Mouse (Mus musculus): ENCODE results near the gene P4ha3. TPM values are rescaled to one million over a fixed set of nuclear protein-coding genes. Genes with fewer than 3 reads are reported as not detected.

Gene P4ha3
- polyA plus RNA-seq, 1 experiment from 2014 or later, result 5.1 TPM

- H3K4me1 ChIP-seq (ENCODE audit: control insufficient read depth, insufficient read depth, low read length), result no peaks in the 10 kb centered on the region
- WGBS, result 82% methylated on average over 5 of the region's 5 CpGs
- no peak overlapping the region for H3K4me3 ChIP-seq (ENCODE audit: low read depth, low read length)
These were observed 71.0 kb downstream of the P4ha3 start for GRCm38 (mm10) chr7:100356324-100356723.

GRCm38 (mm10) chr7:100356768-100357167 lies 71.4 kb downstream of the P4ha3 start:
- Histone ChIP-seq H3K9me3 (ENCODE audit: control insufficient read depth, low read length) (no peaks in the 10 kb centered on the region), H3K36me3 (ENCODE audit: control insufficient read depth, insufficient read depth, low read length) (no peaks in the 10 kb centered on the region), H3K27ac (ENCODE audit: low read depth, low read length) (no peak overlapping the region), H3K27me3 (ENCODE audit: control insufficient read depth, insufficient read depth, low read length) (no peaks in the 10 kb centered on the region), H3K9ac (ENCODE audit: low read length) (no peak overlapping the region), H3K4me3 (ENCODE audit: low read depth, low read length) (no peak overlapping the region), H3K4me1 (ENCODE audit: control insufficient read depth, insufficient read depth, low read length) (no peaks in the 10 kb centered on the region), H3K4me2 (no peak overlapping the region)
- ATAC-seq (ENCODE audit: low FRiP score), result no peak
- DNase-seq (ENCODE audit: low spot score, missing footprints), result no peak
- WGBS, result 93% methylated on average over 1 of the region's 1 CpGs

More at GRCm38 (mm10) chr7:100356324-100356723, 71.0 kb downstream of the P4ha3 start:
- Histone ChIP-seq H3K9me3 (ENCODE audit: control insufficient read depth, low read length) (no peaks in the 10 kb centered on the region), H3K4me2 (no peak overlapping the region), H3K36me3 (ENCODE audit: control insufficient read depth, insufficient read depth, low read length) (no peaks in the 10 kb centered on the region), H3K27ac (ENCODE audit: low read depth, low read length) (no peak overlapping the region), H3K9ac (ENCODE audit: low read length) (no peak overlapping the region), H3K27me3 (ENCODE audit: control insufficient read depth, insufficient read depth, low read length) (no peaks in the 10 kb centered on the region)
- ATAC-seq (ENCODE audit: low FRiP score) (no peak), DNase-seq (ENCODE audit: low spot score, missing footprints) (no peak)

DNA sequence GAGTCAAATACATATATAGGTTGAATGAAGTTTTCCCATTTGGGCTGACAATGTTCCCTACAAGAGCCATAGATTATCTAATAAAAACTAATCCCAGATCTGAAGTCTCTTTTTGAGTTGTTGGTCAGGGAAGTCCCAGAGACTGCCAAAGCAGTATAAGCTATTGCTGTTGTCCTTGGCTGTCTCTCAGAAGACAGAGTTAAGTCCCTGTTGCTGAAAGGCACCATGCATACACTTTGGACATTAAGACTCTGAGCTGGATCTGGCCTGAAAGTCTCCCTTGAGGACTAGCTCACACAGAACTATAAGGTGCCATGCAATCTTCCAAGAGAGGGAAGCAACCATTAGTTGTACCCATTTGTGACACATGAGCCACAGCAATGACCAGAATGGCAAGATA lies 72.5 kb downstream of the P4ha3 start:
- Histone ChIP-seq H3K9ac (ENCODE audit: low read length) (no peak overlapping the region), H3K36me3 (ENCODE audit: control insufficient read depth, insufficient read depth, low read length) (no peaks in the 10 kb centered on the region), H3K27me3 (ENCODE audit: control insufficient read depth, insufficient read depth, low read length) (no peaks in the 10 kb centered on the region), H3K27ac (ENCODE audit: low read depth, low read length) (no peak overlapping the region), H3K9me3 (ENCODE audit: control insufficient read depth, low read length) (no peaks in the 10 kb centered on the region), H3K4me1 (ENCODE audit: control insufficient read depth, insufficient read depth, low read length) (no peaks in the 10 kb centered on the region), H3K4me2 (no peak overlapping the region), H3K4me3 (ENCODE audit: low read depth, low read length) (no peak overlapping the region)
- DNase-seq (ENCODE audit: low spot score, missing footprints) (no peak), ATAC-seq (ENCODE audit: low FRiP score) (no peak)

- ATAC-seq (ENCODE audit: low FRiP score), result no peak
- no peaks in the 10 kb centered on the region for H3K9me3 ChIP-seq (ENCODE audit: control insufficient read depth, low read length)
- DNase-seq (ENCODE audit: low spot score, missing footprints), result no peak
- H3K9ac ChIP-seq (ENCODE audit: low read length), result no peak overlapping the region
- no peak overlapping the region for H3K27ac ChIP-seq (ENCODE audit: low read depth, low read length)
- no peak overlapping the region for H3K4me3 ChIP-seq (ENCODE audit: low read depth, low read length)
- H3K4me2 ChIP-seq, result no peak overlapping the region
- WGBS, result 86% methylated on average over 2 of the region's 2 CpGs
- no peaks in the 10 kb centered on the region for H3K27me3 ChIP-seq (ENCODE audit: control insufficient read depth, insufficient read depth, low read length)
- H3K4me1 ChIP-seq (ENCODE audit: control insufficient read depth, insufficient read depth, low read length), result no peaks in the 10 kb centered on the region
- H3K36me3 ChIP-seq (ENCODE audit: control insufficient read depth, insufficient read depth, low read length), result no peaks in the 10 kb centered on the region
These were observed 77.8 kb downstream of the P4ha3 start for GRCm38 (mm10) chr7:100363162-100363561.

GRCm38 (mm10) chr7:100364888-100365287 lies 79.6 kb downstream of the P4ha3 start:
- Histone ChIP-seq H3K4me2 (no peak overlapping the region), H3K9ac (ENCODE audit: low read length) (no peak overlapping the region), H3K27ac (ENCODE audit: low read depth, low read length) (no peak overlapping the region), H3K4me1 (ENCODE audit: control insufficient read depth, insufficient read depth, low read length) (no peaks in the 10 kb centered on the region; the same call in 1 of the 2 replicates), H3K27me3 (ENCODE audit: control insufficient read depth, insufficient read depth, low read length) (no peaks in the 10 kb centered on the region), H3K4me3 (ENCODE audit: low read depth, low read length) (no peak overlapping the region), H3K36me3 (ENCODE audit: control insufficient read depth, insufficient read depth, low read length) (no peaks in the 10 kb centered on the region), H3K9me3 (ENCODE audit: control insufficient read depth, low read length) (no peaks in the 10 kb centered on the region)
- WGBS, result 63% methylated on average over 6 of the region's 6 CpGs
- no peak for DNase-seq (ENCODE audit: low spot score, missing footprints)
- ATAC-seq (ENCODE audit: low FRiP score), result no peak

Other genes starting within 250 kb of the P4ha3 start
- 100 and 104 TPM in 2 replicates for gene Pold3, start 164.0 kb upstream of the P4ha3 start, polyA plus RNA-seq (2014; fragmentation: Nextera tagmentation; extraction: Ambion mirVana)
- 16.7 and 18.7 TPM in 2 replicates for gene Lipt2, start 126.2 kb upstream of the P4ha3 start, polyA plus RNA-seq (2014; fragmentation: Nextera tagmentation; extraction: Ambion mirVana)
- gene Kcne3, start 109.0 kb upstream of the P4ha3 start, polyA plus RNA-seq (2014; fragmentation: Nextera tagmentation; extraction: Ambion mirVana), result 1.1 and 3.0 TPM in 2 replicates
- gene Pgm2l1, start 58.1 kb upstream of the P4ha3 start, polyA plus RNA-seq (2014; fragmentation: Nextera tagmentation; extraction: Ambion mirVana), result 8.0 and 9.3 TPM in 2 replicates
- gene C2cd3, start 86.7 kb downstream of the P4ha3 start, polyA plus RNA-seq (2014; fragmentation: Nextera tagmentation; extraction: Ambion mirVana), result 36.0 and 38.3 TPM in 2 replicates
- 95.4 and 102 TPM in 2 replicates for gene Ppme1, start 86.8 kb downstream of the P4ha3 start, polyA plus RNA-seq (2014; fragmentation: Nextera tagmentation; extraction: Ambion mirVana)
- not detected in 2 replicates for gene Ucp3, start 187.5 kb downstream of the P4ha3 start, polyA plus RNA-seq (2014; fragmentation: Nextera tagmentation; extraction: Ambion mirVana)
- 67.0 and 80.4 TPM in 2 replicates for gene Ucp2, start 207.8 kb downstream of the P4ha3 start, polyA plus RNA-seq (2014; fragmentation: Nextera tagmentation; extraction: Ambion mirVana)
- gene Dnajb13, start 229.4 kb downstream of the P4ha3 start, polyA plus RNA-seq (2014; fragmentation: Nextera tagmentation; extraction: Ambion mirVana), result 0.33 and 0.52 TPM in 2 replicates

Data from midbrain, embryonic 11.5 days (tissue).